Mouse (Mus musculus) spleen, adult 2 months (tissue): ENCODE results near the gene Slc36a1. TPM values are rescaled to one million over a fixed set of nuclear protein-coding genes. Genes with fewer than 3 reads are reported as not detected.

Source experiments
- DNase-seq, 2 experiments: peaks; one replicate each; pipeline versions ENCODE4 v3.0.0 to v3.0.0-alpha.2; 2012 to 2021; ENCODE audit warnings: low spot score in 2 of 2, low read depth in 1 of 2
- H3K27ac ChIP-seq: fragments of 200-500 bp; 2 replicates; pipeline ENCODE4 v1.5.1; 2012; ENCODE audit warnings: low read length, inconsistent platforms; ENCODE audit not compliant: insufficient read depth
- H3K27me3 ChIP-seq: fragments of 200-500 bp; 2 replicates; pipeline ENCODE4 v1.6.1; 2012; ENCODE audit warnings: mild to moderate bottlenecking, moderate library complexity, low read length, inconsistent platforms; ENCODE audit not compliant: control insufficient read depth, insufficient read depth
- H3K36me3 ChIP-seq: fragments of 200-500 bp; 2 replicates; pipeline ENCODE4 v1.6.1; 2012; ENCODE audit warnings: mild to moderate bottlenecking, low read length, inconsistent platforms; ENCODE audit not compliant: control insufficient read depth, insufficient read depth
- H3K4me1 ChIP-seq: fragments of 200-500 bp; 2 replicates; pipeline ENCODE4 v1.6.1; 2011; ENCODE audit warnings: inconsistent platforms; ENCODE audit not compliant: control insufficient read depth, insufficient read depth, insufficient read length
- H3K4me3 ChIP-seq: fragments of 200-500 bp; 2 replicates; pipeline ENCODE4 v1.5.1; 2011; ENCODE audit warnings: mild to moderate bottlenecking, inconsistent platforms; ENCODE audit not compliant: insufficient read depth, insufficient read length; ENCODE audit errors: extremely low read depth
- CTCF ChIP-seq: fragments of 200-500 bp; IDR thresholded peaks from 2 replicates; pipeline ENCODE4 v1.5.1; 2011; ENCODE audit warnings: mild to moderate bottlenecking, inconsistent platforms; ENCODE audit not compliant: insufficient read depth, insufficient read length, insufficient replicate concordance; ENCODE audit errors: extremely low read depth
- POLR2A ChIP-seq: fragments of 200-500 bp; IDR thresholded peaks from 2 replicates; pipeline ENCODE4 v1.6.1; 2011; ENCODE audit warnings: low read depth, low read length, inconsistent platforms
- WGBS: fragments of 180-500 bp; shearing (Covaris S2); methylation state at CpG from one replicate; pipeline ENCODE4 v1.1.7; 2018; 5-methylcytosine and 5-hydroxymethylcytosine counted together
- polyA plus RNA-seq: library from polyadenylated mRNA; depleted of rRNA; stranded (reverse); fragments of >200 nt; gene quantifications from 2 replicates; pipeline ENCODE4 v1.2.3, GENCODE M21; 2012

The Slc36a1 gene
- polyA plus RNA-seq, 1 experiment, result 25.7 TPM

DNA sequence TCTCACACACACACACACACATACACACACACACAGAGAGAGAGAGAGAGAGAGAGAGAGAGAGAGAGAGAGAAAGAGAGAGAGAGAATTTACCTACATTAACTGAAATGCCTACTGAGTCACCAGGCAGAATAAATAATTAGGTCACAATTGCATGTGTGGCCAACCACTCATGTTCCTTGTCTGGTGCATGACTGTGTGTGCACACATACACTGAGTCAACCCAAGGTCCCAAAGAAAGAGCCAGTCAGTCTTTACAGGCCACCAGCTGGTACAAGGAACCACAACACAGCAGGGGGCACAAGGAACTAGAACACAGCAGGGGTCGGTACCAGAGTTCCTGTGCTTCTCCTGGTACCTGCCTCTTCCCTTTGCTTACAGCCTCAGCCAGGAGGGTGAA, 32.7 kb downstream of the Slc36a1 start:
- no peaks in the 10 kb centered on the region for H3K4me1 ChIP-seq
- no peak overlapping the region for H3K27ac ChIP-seq
- TF ChIP-seq POLR2A (no peak), CTCF (no peak)
- no peaks in the 10 kb centered on the region for H3K27me3 ChIP-seq
- peaks cover 6% of the 10 kb centered on the region; the same call in 1 of the 2 replicates for H3K36me3 ChIP-seq
- 14% methylated on average over 1 of the region's 1 CpGs for WGBS
- no peak for DNase-seq
- no peak overlapping the region for H3K4me3 ChIP-seq

DNA sequence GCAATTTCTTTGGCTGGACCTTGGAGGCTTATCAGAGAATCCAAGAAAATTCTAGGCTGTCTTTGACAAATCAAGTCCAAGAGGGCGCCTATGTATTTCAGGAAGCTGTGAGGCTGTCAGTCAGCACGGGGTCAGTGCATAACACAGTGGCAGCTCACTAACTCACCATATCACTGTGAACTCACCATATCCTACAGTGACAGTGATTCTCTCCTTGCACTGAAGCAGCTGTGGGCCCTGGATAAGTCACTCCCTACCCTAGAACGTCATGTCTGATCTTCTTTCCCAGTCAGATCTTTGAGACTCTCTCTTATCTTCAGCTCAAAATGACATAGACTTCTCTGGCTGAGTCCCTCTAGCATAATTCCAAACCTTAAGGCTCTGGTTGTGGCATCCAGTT, 35.3 kb downstream of the Slc36a1 start:
- H3K4me3 ChIP-seq, result no peak overlapping the region
- no peaks in the 10 kb centered on the region for H3K27me3 ChIP-seq
- DNase-seq, result no peak
- WGBS, result 64% methylated on average over 3 of the region's 3 CpGs
- TF ChIP-seq POLR2A (no peak), CTCF (no peak)
- H3K36me3 ChIP-seq, result peaks cover under 1% of the 10 kb centered on the region; the same call in 1 of the 2 replicates
- H3K4me1 ChIP-seq, result no peaks in the 10 kb centered on the region
- H3K27ac ChIP-seq, result no peak overlapping the region

DNA sequence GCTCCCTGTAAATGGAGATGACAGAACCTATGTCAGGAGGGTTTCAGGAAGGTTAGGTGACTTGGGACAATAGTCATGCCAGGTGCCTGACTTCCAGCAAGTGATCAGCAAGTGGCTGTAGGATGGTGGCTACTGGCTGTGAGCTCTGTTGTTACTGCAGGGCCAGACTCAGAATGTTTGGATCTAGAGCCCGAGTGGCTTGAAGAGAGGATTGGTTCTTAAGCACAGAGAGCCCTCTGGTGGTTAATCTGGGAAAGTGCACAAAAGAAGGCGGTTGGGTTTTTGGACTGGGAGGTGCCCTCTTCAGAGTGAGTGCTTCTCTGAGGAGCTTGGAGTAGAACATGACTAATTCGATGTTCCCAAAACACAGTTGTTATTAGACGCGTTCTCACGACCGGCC, 36.4 kb downstream of the Slc36a1 start:
- no peak for TF ChIP-seq POLR2A
- peak; percentile 64; the same call in 1 of the 2 replicates for TF ChIP-seq CTCF
- 47% methylated on average over 7 of the region's 7 CpGs for WGBS
- no peak overlapping the region for H3K4me3 ChIP-seq

DNA sequence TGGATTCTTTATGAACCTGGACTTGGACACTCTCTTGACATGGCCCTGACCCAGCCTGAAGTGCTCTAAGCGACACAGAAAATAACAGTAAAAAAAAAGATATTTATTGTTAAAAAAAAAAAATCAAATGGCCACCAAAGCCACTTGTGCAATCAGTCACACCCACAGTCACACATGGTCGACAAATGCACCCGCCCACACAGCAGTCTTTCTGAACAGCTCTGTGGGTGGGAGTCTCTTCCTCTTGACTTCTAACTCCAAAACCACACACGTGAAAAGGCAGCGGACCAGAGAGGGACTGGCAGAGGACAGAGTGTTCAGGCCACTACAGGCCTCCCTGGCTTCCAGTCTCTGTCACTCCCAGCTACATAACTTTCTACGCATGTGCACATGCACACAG, 46.4 kb downstream of the Slc36a1 start:
- DNase-seq, result no peak
- Histone ChIP-seq H3K4me1 (no peaks in the 10 kb centered on the region; the same call in 1 of the 2 replicates), H3K27ac (no peak overlapping the region), H3K4me3 (no peak overlapping the region), H3K36me3 (no peaks in the 10 kb centered on the region), H3K27me3 (no peaks in the 10 kb centered on the region)
- WGBS, result 29% methylated on average over 6 of the region's 6 CpGs
- no peak for TF ChIP-seq CTCF
- no peak for TF ChIP-seq POLR2A

More for the DNA sequence above, 36.4 kb downstream of the Slc36a1 start:
- H3K27me3 ChIP-seq, result no peaks in the 10 kb centered on the region
- H3K4me1 ChIP-seq, result no peaks in the 10 kb centered on the region
- peak; percentile 37 to 48 for DNase-seq
- H3K36me3 ChIP-seq, result no peaks in the 10 kb centered on the region
- no peak overlapping the region for H3K27ac ChIP-seq

DNA sequence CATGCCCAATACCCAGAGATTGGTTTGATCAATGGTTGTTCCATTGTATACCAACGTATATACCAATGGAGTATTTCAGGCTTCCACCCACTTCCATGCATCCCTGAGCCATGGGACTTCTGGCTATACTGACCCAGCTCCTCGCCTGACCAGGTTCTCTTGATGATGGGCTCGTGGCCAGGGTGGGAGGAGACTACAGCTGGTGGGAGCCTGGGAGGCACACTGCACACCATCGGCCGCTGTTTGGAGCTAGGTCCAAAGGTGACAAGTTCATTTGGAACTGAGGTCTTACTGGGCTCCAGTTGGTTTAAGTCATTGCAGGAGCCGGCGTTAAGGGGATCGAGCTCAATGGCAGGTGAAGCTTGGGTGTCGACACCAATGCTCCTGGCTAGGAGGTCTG, 49.2 kb downstream of the Slc36a1 start:
- DNase-seq, result no peak
- Histone ChIP-seq H3K4me3 (no peak overlapping the region), H3K27ac (no peak overlapping the region), H3K4me1 (no peaks in the 10 kb centered on the region; the same call in 1 of the 2 replicates), H3K27me3 (no peaks in the 10 kb centered on the region), H3K36me3 (no peaks in the 10 kb centered on the region)
- 85% methylated on average over 9 of the region's 9 CpGs for WGBS
- TF ChIP-seq CTCF, result no peak
- no peak for TF ChIP-seq POLR2A

DNA sequence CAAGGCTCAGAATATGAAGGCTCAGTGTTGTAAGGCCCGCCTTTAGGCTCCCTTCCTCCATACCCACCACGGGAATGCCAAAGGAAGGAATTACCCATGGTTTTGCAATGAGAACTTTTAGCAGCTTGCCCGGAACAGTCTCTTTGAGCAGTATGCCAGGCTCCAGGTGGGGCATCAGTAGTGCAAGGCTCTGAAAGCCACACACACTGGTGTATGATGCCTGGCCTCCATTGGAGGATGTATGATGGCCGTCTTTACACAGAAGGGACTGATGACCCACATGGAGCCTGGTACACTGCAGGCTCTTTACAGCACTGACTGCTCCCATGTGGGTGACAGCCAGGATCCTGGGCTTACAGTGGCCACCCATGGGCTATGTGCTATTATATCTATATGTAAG, 57.0 kb downstream of the Slc36a1 start:
- DNase-seq, result no peak
- no peaks in the 10 kb centered on the region for H3K27me3 ChIP-seq
- no peak overlapping the region for H3K27ac ChIP-seq
- H3K4me1 ChIP-seq, result no peaks in the 10 kb centered on the region
- no peaks in the 10 kb centered on the region for H3K36me3 ChIP-seq
- TF ChIP-seq CTCF (no peak), POLR2A (no peak)
- WGBS, result 84% methylated on average over 4 of the region's 4 CpGs
- no peak overlapping the region for H3K4me3 ChIP-seq

DNA sequence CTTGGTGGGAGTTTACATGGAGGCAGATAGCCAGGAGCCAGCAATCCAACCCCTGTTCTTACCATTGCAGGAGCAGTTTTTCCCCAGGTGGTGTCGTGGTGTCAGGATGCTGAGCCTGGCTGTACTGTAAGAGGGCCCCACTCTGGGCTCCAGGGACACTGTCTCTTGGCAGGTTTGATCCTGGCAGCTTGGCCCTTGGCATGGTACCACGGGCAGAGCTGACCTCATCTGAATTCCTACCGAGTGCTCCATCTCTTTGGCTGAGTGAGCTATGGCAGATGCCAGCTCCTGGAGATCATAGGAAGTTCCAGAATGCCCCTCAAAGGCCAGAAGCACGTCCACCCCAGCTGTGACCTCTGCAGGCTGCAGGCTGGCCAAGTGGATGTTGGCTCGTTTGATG, 57.9 kb downstream of the Slc36a1 start:
- no peak for DNase-seq
- WGBS, result 80% methylated on average over 5 of the region's 5 CpGs
- Histone ChIP-seq H3K4me3 (no peak overlapping the region), H3K27ac (no peak overlapping the region), H3K4me1 (no peaks in the 10 kb centered on the region), H3K27me3 (no peaks in the 10 kb centered on the region), H3K36me3 (no peaks in the 10 kb centered on the region)
- TF ChIP-seq CTCF, result no peak
- no peak for TF ChIP-seq POLR2A
